Mouse (Mus musculus) left cerebral cortex, postnatal 10 days (tissue): ENCODE results near the gene Cenpx. TPM values are rescaled to one million over a fixed set of nuclear protein-coding genes. Genes with fewer than 3 reads are reported as not detected.

Source experiments
- DNase-seq, 2 experiments: peaks; one replicate each; pipeline ENCODE4 v3.0.0; 2021 to 2022; ENCODE audit warnings: low spot score in 2 of 2, mixed read lengths in 1 of 2; ENCODE audit errors: extremely low spot score in 1 of 2
- intact Hi-C: fragments of 180-260 bp; cut with DNase I; formaldehyde crosslinking; loops from one replicate; pipeline ENCODE4 v1.15.1; 2025
- total RNA-seq, 2 experiments: library from RNA; stranded (reverse); gene quantifications; 2 replicates each; pipeline ENCODE4 v1.2.3; 2021

Cenpx gene
- total RNA-seq, 2 experiments from 2014 or later, result 24.5 to 26.0 TPM

DNA sequence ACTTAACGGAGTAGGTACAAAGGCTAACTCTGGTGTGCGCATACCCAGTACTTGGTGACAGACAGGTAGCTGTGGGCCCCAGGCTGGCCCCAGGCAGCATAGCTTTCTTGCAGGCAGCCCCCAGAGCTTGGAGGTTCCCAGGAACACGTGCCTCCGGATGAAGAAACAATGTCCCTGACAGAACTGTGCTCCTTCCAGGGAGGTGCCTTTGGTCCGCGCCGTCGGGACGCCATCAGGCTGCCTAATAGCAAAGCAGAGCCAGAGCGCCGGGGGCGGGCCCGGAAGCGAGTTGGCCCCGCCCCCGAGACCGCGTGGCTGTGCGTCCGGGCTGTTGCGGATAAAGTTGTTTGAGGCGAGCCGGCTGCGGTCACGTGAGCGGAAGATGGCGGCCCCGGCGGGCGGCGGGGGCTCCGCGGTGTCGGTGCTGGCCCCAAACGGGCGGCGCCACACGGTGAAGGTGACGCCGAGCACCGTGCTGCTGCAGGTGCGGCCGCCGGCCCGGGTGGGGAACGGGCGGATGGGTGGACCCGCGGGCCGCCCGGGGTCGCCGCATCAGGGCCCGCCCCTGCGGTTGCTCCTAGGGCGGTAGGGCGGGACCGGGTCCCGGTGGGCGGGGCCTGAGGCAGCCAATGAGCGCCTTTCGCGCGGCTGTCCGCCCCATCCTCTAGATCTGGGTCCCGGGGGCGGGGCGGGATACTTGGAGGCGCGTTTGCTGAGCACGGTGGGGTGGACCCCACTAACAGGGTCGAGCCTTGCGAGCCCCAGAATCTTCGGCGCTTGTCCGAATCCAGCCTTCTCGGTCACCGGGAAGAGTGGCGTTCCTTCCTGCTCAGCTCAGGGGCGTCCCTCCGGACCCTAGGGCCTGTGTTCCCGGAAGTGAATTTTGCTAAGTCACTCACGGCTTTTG is 40.6 kb downstream of the Cenpx start, which contains the start of gene Aspscr1:
Aspscr1 (plus strand) TSS at position 287 of the 907 bp plus-strand sequence.
- DNase-seq, result peak; percentile 87 to 98
- intact Hi-C loops, result no loop called here

GRCm38 (mm10) chr11:120666617-120667016 is 46.9 kb downstream of the Cenpx start:
- peak in 1 of 2 experiments; percentile 64 for DNase-seq
- intact Hi-C loops, result no loop called here

- intact Hi-C loops, result no loop called here
- DNase-seq, result no peak
Measured at GRCm38 (mm10) chr11:120665406-120665805, 48.1 kb downstream of the Cenpx start.

DNA sequence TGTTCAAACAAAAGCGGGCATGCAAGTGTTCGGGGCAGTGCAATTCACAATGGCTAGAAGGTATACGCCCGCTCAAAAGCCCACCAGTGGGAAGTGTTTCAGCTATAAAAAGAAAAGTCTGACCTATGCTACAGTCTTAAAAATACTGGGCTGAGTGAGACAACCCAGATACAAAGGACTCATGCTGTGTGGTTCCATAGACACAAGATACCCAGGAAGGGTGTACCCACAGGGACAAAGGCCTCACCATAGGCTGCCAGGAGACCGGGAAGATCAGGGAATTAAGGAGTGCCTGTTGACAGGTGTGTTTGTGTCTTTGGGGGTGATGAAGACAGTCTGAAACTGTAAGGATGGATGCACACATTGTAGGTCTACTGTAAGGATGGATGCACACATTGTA is 49.8 kb downstream of the Cenpx start:
- intact Hi-C loops, result loop anchor here (5.0 kb wide), 1 partner anchor 114 kb away; no protein-coding TSS in a partner anchor
- no peak for DNase-seq

- intact Hi-C loops, result loop anchor here (5.0 kb wide), 1 partner anchor 115 kb away; no protein-coding TSS in a partner anchor
- DNase-seq, result peak in 1 of 2 experiments; percentile 48
Measured at GRCm38 (mm10) chr11:120662759-120663158, 50.8 kb downstream of the Cenpx start.

DNA sequence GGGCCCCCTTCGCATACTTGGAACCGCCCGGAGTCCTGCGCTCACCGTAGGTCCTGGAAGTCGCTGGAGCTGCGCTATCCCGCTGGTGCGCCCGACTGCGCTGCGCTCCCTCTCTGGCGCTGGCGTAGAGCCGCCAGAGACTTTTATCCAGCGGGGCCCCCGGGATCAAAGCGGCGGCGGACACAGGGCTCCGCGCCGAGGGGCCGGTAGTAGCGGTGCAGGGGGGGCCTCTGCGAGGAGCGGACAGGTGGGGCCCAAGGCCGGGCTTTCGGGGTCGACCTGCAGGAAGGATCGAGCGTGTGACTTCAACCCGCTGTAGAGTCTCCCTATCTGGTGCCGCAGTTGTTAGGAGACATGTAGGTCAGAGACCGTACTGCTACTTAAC is 52.5 kb downstream of the Cenpx start, which contains the start of gene Notum:
Notum (minus strand) TSS at position 100 of the 385 bp plus-strand sequence.
- DNase-seq, result no peak
- intact Hi-C loops, result loop anchor here (5.0 kb wide), 1 partner anchor 116 kb away; no protein-coding TSS in a partner anchor

Other genes starting within 250 kb of the Cenpx start
- gene Arl16, start 246.1 kb downstream of the Cenpx start, total RNA-seq, result 10 to 100 TPM; 60.9 to 61.0 TPM
- 10 to 100 TPM; 76.6 to 79.1 TPM for gene Mrpl12, start 229.1 kb downstream of the Cenpx start, total RNA-seq
- gene Slc25a10, start 221.9 kb downstream of the Cenpx start, total RNA-seq, result 10 to 100 TPM; 23.4 to 26.6 TPM
- under 1 TPM in 1 of 2 experiments, not detected in 1; 0.26 TPM for gene Gcgr, start 183.0 kb downstream of the Cenpx start, total RNA-seq
- gene Mcrip1, start 164.0 kb downstream of the Cenpx start, total RNA-seq, result 100 to 1,000 TPM; 103 to 110 TPM
- not detected for gene Ppp1r27, start 162.6 kb downstream of the Cenpx start, total RNA-seq
- 100 to 1,000 TPM; 136 to 138 TPM for gene P4hb, start 140.5 kb downstream of the Cenpx start, total RNA-seq
- gene Arhgdia, start 132.1 kb downstream of the Cenpx start, total RNA-seq, result 100 to 1,000 TPM; 406 to 417 TPM
- gene Alyref, start 115.4 kb downstream of the Cenpx start, total RNA-seq, result 10 to 100 TPM; 69.3 to 76.5 TPM
- gene Anapc11, start 115.3 kb downstream of the Cenpx start, total RNA-seq, result 100 to 1,000 TPM; 102 to 110 TPM
- gene Npb, start 105.3 kb downstream of the Cenpx start, total RNA-seq, result not detected
- 100 to 1,000 TPM; 130 TPM for gene Pcyt2, start 95.8 kb downstream of the Cenpx start, total RNA-seq
- gene Sirt7, start 88.5 kb downstream of the Cenpx start, total RNA-seq, result 10 to 100 TPM; 37.5 to 40.6 TPM
- gene Mafg, start 80.1 kb downstream of the Cenpx start, total RNA-seq, result 10 to 100 TPM; 84.4 to 84.7 TPM
- gene Pycr1, start 70.0 kb downstream of the Cenpx start, total RNA-seq, result 1 to 10 TPM; 3.0 to 3.8 TPM
- 1 to 10 TPM; 3.1 to 3.5 TPM for gene Myadml2, start 65.6 kb downstream of the Cenpx start, total RNA-seq
- gene Notum, start 52.6 kb downstream of the Cenpx start, total RNA-seq, result 1 to 10 TPM; 4.2 to 5.7 TPM
- gene Aspscr1, start 40.8 kb downstream of the Cenpx start, total RNA-seq, result 10 to 100 TPM; 59.1 to 66.6 TPM
- gene Lrrc45, start 187 bp upstream of the Cenpx start, total RNA-seq, result 10 to 100 TPM; 58.3 to 66.0 TPM
- 100 to 1,000 TPM; 265 to 293 TPM for gene Rac3, start 7.7 kb upstream of the Cenpx start, total RNA-seq
- gene Dcxr, start 13.5 kb upstream of the Cenpx start, total RNA-seq, result 1 to 10 TPM; 5.9 to 6.4 TPM
- gene Cbr2, start 18.4 kb upstream of the Cenpx start, total RNA-seq, result 1 to 10 TPM; 3.3 to 3.7 TPM
- 10 to 100 TPM; 25.0 to 46.6 TPM for gene Hmga1b, start 49.1 kb upstream of the Cenpx start, total RNA-seq
- 10 to 100 TPM; 88.1 to 88.4 TPM for gene Rfng, start 70.5 kb upstream of the Cenpx start, total RNA-seq
- 100 to 1,000 TPM; 147 to 148 TPM for gene Gps1, start 70.5 kb upstream of the Cenpx start, total RNA-seq
- 10 to 100 TPM; 37.4 to 40.7 TPM for gene Dus1l, start 82.7 kb upstream of the Cenpx start, total RNA-seq
- 100 to 1,000 TPM; 258 to 269 TPM for gene Fasn, start 110.8 kb upstream of the Cenpx start, total RNA-seq
- gene Ccdc57, start 219.1 kb upstream of the Cenpx start, total RNA-seq, result 1 to 10 TPM; 8.1 to 8.4 TPM
- gene Slc16a3, start 234.7 kb upstream of the Cenpx start, total RNA-seq, result 1 to 10 TPM; 3.6 to 5.1 TPM